Mouse (Mus musculus) bone marrow macrophage, adult 2 months (primary cell): ENCODE measurements around the gene Zgpat.

Experiments used
- CTCF ChIP-seq: IDR thresholded peaks from 2 replicates; pipeline ENCODE4 v1.5.1; 2012; ENCODE audit warnings: low read depth, mild to moderate bottlenecking, low read length, moderate library complexity
- POLR2A ChIP-seq: IDR thresholded peaks from 2 replicates; pipeline ENCODE4 v1.6.1; 2012; ENCODE audit warnings: mild to moderate bottlenecking, low read depth, low read length, borderline replicate concordance

- peak; percentile 22; the same call in 1 of the 2 replicates for TF ChIP-seq POLR2A
- TF ChIP-seq CTCF: no peak
Observed at GRCm38 (mm10) chr2:181364860-181365596, at the start of gene Zgpat, which contains the start of gene Arfrp1.
